Mouse (Mus musculus): ENCODE results near the gene Pitpnm1. TPM values are rescaled to one million over a fixed set of nuclear protein-coding genes. Genes with fewer than 3 reads are reported as not detected.

The Pitpnm1 gene
- polyA plus RNA-seq, 1 experiment from 2014 or later = 109 TPM

DNA sequence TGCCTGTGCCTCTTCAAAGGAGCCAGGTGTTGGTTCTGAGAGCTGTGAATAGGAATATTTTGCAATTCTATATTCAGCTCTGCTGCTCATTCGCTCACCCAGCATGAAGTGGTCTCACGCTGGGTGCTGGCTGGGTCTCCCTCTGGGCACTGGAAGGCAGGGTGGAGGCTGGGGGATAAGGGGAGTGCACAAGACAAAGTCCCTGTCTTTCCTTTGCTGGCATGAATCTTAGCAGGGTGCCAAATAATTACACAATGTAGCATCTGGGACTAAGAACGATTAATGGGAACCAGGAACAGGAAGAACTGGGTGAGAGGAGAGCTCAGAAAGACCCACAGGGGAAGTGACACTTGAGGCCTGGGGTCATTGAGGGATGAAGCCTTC lies 47.2 kb downstream of the Pitpnm1 start:
- no peaks in the 10 kb centered on the region for H3K27me3 ChIP-seq
- TF ChIP-seq CTCF (IDR thresholded peaks at IDR 0.05) = no peak
- POLR2A ChIA-PET = interaction anchor here (1.0 kb wide), 1 partner anchor 8 kb away, joined by 4 read pairs; the partner anchor contains the start of gene Gpr152
- no peak for DNase-seq (ENCODE audit: low read depth, low spot score)
- ATAC-seq = no peak
- CTCF ChIA-PET = interaction anchor here (1.0 kb wide), 2 partner anchors 11 to 20 kb away, joined by 3 read pairs; no protein-coding TSS in a partner anchor
- in situ Hi-C loops (cut with MboI; ENCODE audit: low pct_unique_long_range_greater_than_20kb) = no loop called here

DNA sequence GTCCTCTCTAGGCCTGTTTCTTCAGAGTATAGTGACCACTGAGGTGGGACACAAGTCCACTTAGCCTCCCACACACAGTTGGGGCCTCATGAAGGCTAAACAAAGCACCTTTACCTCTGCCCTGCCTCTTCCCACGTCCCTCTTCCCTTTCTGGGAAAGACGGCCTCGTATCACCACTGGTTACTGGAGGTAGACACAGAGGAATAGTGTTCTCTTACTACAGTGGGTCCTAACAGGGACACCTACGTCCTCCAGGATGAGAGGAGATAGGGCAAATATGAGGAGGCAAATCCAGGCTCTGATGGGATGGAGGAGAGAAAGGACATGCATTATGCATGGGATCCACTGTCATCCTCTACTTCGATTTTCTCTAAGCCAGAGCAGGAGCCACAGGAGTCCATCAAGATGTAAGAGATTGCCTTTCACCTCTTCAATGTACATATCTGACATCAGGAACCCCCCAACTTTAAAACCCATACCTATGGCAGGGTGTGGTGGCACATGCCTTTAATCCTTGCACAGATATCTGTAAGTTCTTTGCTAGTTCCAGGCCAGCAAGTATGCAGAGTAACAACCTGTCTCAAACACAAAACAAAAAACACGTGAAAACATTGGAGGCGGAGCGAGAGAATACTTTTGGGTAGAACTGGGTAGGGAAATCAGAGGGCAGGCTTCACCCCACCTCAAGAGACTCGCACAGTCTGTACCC lies 48.1 kb downstream of the Pitpnm1 start:
- ChIA-PET POLR2A (interaction anchor here (1.0 to 1.8 kb wide), 2 partner anchors 9 to 18 kb away, joined by 4 read pairs; partner anchors contain the start of gene Gpr152), CTCF (interaction anchor here (1.0 to 1.3 kb wide), 2 partner anchors 11 to 21 kb away, joined by 3 to 5 read pairs; no protein-coding TSS in a partner anchor)
- no peak for ATAC-seq

DNA sequence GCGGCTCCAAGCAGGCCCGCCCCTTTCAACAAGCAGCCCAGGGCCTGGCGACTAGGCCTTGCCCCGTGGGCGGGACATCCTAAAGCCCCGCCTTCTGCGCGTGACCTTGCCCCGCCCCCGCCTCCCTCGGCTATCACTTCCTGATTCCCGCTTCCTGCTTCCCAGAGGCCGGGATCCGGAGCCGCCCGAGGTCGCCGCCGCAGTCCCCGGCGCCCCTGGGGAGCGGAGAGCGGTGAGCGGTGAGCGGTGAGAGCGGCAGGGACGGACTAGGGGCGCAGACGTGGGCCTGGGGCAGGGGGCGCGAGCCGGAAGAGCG lies 48.7 kb downstream of the Pitpnm1 start, which contains the start of gene Coro1b:
Coro1b (plus strand) TSS at position 129 of the 316 bp plus-strand sequence.
- no peak for TF ChIP-seq CTCF (IDR thresholded peaks at IDR 0.05)
- in situ Hi-C loops (cut with MboI; ENCODE audit: low pct_unique_long_range_greater_than_20kb) = no loop called here
- POLR2A ChIA-PET = interaction anchor here (1.8 kb wide), 1 partner anchor 17 kb away, joined by 4 read pairs; no protein-coding TSS in a partner anchor
- no peak for DNase-seq (ENCODE audit: low read depth, low spot score)
- no peaks in the 10 kb centered on the region for H3K27me3 ChIP-seq
- CTCF ChIA-PET = interaction anchor here (1.3 kb wide), 1 partner anchor 21 kb away, joined by 5 read pairs; no protein-coding TSS in a partner anchor
- ATAC-seq = peak; percentile 76

More for the DNA sequence above, 48.1 kb downstream of the Pitpnm1 start:
- H3K27me3 ChIP-seq = no peaks in the 10 kb centered on the region
- no peak for DNase-seq (ENCODE audit: low read depth, low spot score)
- in situ Hi-C loops (cut with MboI; ENCODE audit: low pct_unique_long_range_greater_than_20kb) = no loop called here
- TF ChIP-seq CTCF (IDR thresholded peaks at IDR 0.05) = no peak

DNA sequence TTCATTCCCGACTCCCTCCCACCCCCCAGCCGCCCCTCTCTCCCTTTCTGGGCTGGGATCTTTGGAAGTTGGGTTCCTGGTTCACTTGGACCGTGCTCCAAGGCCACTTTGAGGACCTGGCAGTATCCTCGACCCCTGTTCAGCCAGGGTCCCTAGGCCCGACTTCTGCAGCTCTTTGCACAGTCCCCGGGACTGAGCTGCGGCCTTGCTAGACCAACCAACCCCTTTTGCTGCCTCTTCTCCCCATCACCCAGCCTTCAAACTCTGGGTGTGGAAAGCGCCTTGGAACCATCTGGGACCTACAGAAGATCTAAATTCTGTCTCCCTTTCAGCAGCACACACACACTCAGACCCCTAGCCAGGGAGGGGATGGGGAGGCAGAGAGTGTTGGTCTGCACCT lies 49.0 kb downstream of the Pitpnm1 start:
- TF ChIP-seq CTCF (IDR thresholded peaks at IDR 0.05) = no peak
- ATAC-seq (peak; percentile 2), DNase-seq (ENCODE audit: low read depth, low spot score) (no peak)
- no peaks in the 10 kb centered on the region for H3K27me3 ChIP-seq
- CTCF ChIA-PET = interaction anchor here (1.3 kb wide), 1 partner anchor 20 kb away, joined by 5 read pairs; no protein-coding TSS in a partner anchor
- in situ Hi-C loops (cut with MboI; ENCODE audit: low pct_unique_long_range_greater_than_20kb) = no loop called here
- POLR2A ChIA-PET = interaction anchor here (1.4 to 1.8 kb wide), 2 partner anchors 17 to 53 kb away, joined by 3 to 4 read pairs; partner anchors contain the start of gene Rad9a

DNA sequence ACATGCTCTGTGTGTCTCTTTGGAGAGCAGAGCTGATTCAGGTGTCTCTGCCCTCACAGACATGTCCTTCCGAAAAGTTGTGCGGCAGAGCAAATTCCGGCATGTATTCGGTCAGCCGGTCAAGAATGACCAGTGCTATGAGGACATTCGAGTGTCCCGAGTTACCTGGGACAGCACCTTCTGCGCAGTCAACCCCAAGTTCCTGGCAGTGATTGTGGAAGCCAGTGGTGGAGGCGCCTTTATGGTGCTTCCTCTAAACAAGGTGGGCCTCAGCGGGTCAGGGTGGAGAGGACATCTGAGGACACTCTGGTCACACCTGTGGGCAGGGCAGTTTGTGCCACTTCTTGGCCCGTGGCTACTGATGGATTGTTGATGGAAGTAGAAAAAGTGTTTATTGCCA lies 49.5 kb downstream of the Pitpnm1 start:
- in situ Hi-C loops (cut with MboI; ENCODE audit: low pct_unique_long_range_greater_than_20kb) = no loop called here
- DNase-seq (ENCODE audit: low read depth, low spot score) = no peak
- ATAC-seq = no peak
- no peak for TF ChIP-seq CTCF (IDR thresholded peaks at IDR 0.05)
- CTCF ChIA-PET = interaction anchor here (1.3 kb wide), 1 partner anchor 20 kb away, joined by 5 read pairs; no protein-coding TSS in a partner anchor
- H3K27me3 ChIP-seq = no peaks in the 10 kb centered on the region
- POLR2A ChIA-PET = interaction anchor here (1.4 to 1.8 kb wide), 2 partner anchors 16 to 52 kb away, joined by 3 to 4 read pairs; partner anchors contain the start of gene Rad9a

DNA sequence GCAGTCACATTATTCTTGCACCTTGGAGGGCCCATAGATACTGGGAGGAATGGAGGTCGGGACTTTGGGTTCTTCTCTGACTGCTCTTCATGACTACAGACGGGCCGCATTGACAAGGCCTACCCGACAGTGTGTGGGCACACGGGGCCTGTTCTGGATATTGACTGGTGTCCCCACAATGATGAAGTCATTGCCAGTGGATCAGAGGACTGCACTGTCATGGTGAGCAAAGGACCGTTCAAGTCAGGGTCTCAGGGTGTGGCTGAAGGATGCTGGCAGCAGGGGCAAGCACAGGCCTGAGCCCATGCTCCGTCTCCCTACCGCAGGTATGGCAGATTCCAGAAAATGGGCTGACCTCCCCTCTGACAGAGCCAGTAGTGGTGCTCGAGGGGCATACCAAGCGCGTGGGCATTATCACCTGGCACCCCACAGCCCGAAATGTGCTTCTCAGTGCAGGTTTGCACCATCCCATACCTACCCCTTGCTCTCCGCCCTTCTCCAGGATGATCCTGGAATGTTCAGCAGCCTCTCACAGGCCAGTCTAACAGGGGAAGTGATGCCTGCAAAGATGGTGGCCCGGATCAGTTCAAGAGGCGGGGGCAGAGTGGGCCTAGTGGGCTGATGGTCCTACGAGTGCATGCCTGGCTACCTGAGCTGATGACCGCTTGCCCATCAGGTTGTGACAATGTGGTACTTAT lies 50.1 kb downstream of the Pitpnm1 start:
- no peaks in the 10 kb centered on the region for H3K27me3 ChIP-seq
- POLR2A ChIA-PET = interaction anchor here (0.5 to 1.8 kb wide), 4 partner anchors 16 to 101 kb away, joined by 3 to 4 read pairs (median 3); partner anchors contain the start of gene Rad9a
- CTCF ChIA-PET = no interaction called here
- no peak for TF ChIP-seq CTCF (IDR thresholded peaks at IDR 0.05)
- DNase-seq (ENCODE audit: low read depth, low spot score) = no peak
- in situ Hi-C loops (cut with MboI; ENCODE audit: low pct_unique_long_range_greater_than_20kb) = no loop called here
- no peak for ATAC-seq

DNA sequence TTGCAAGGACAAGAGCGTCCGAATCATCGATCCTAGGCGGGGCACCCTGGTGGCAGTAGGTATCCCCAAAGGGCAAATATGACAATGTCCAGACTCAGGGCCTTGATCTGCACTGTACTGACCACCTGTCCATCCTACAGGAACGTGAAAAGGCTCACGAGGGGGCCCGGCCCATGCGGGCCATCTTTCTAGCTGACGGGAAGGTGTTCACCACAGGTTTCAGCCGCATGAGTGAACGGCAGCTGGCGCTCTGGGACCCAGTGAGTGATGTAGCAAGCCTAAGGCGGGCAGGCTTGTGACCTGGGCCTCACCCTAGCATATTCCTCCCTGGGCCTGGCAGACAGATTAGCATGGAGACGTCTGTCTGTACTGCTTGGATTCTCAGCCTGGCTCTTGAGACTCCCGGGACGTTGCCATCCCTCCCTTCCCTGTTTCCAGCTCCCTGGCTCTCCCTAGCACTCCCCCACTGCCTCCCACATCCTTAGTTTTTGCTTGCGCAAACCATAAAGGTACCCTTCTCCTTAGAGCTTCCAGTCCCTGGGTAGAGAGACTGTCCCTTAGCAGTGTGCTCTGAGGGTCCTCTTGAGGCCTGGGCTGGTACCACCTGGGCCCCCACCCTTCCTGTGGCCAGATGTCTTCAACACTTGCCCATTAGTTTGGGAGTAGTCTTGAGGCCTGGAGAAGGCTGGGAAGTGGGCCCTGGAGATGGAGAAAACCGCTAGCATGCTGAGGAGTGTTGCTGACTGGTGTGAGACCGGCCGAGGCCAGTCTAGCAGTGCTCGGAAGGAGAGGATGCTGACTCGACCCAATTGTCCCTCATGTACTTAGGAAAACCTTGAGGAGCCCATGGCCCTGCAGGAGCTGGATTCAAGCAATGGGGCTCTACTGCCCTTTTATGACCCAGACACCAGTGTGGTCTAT lies 51.0 kb downstream of the Pitpnm1 start:
- DNase-seq (ENCODE audit: low read depth, low spot score) (no peak), ATAC-seq (no peak)
- POLR2A ChIA-PET = interaction anchor here (0.5 to 0.7 kb wide), 2 partner anchors 102 to 115 kb away, joined by 3 read pairs; no protein-coding TSS in a partner anchor
- no peak for TF ChIP-seq CTCF (IDR thresholded peaks at IDR 0.05)
- in situ Hi-C loops (cut with MboI; ENCODE audit: low pct_unique_long_range_greater_than_20kb) = no loop called here
- no peaks in the 10 kb centered on the region for H3K27me3 ChIP-seq
- CTCF ChIA-PET = no interaction called here

DNA sequence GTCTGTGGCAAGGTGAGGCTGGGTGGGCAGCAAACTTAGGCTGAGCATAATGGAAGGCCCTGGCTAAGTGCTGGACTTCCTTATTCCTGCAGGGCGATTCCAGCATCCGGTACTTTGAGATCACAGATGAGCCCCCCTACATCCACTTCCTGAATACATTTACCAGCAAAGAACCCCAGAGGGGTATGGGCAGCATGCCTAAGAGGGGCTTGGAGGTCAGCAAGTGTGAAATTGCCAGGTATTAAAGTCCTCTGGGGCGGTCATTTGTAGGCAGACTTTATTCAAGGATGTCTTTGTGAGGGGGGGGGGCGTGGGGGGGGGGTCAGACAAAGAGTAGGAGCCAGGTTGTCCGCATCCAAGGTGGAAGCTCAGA lies 51.7 kb downstream of the Pitpnm1 start:
- no peaks in the 10 kb centered on the region for H3K27me3 ChIP-seq
- POLR2A ChIA-PET = interaction anchor here (1.4 kb wide), 1 partner anchor 49 kb away, joined by 3 read pairs; no protein-coding TSS in a partner anchor
- no peak for TF ChIP-seq CTCF (IDR thresholded peaks at IDR 0.05)
- CTCF ChIA-PET = no interaction called here
- no peak for DNase-seq (ENCODE audit: low read depth, low spot score)
- in situ Hi-C loops (cut with MboI; ENCODE audit: low pct_unique_long_range_greater_than_20kb) = no loop called here
- ATAC-seq = no peak

DNA sequence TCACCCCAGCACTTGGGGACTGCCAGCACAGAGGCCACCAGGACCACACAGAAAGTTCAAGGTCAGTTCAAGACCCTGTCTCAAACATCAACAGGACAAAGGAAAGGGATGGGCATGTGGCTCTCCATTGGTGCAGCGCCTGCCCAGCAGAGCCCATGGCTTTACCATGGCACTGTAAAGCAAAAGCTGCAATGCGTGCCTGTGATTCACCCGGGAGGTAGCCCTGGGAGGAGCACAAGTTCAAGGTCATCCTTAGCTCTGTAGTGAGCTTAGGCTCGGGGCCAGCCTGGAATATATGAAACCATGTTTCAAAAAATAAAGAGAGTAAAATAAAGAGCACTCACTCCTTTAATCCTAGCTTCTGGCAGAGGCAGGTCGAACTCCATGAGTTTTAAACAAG lies 52.1 kb downstream of the Pitpnm1 start:
- in situ Hi-C loops (cut with MboI; ENCODE audit: low pct_unique_long_range_greater_than_20kb) = no loop called here
- DNase-seq (ENCODE audit: low read depth, low spot score) (no peak), ATAC-seq (no peak)
- POLR2A ChIA-PET = interaction anchor here (1.0 to 1.4 kb wide), 3 partner anchors 18 to 49 kb away, joined by 3 to 5 read pairs (median 3); partner anchors contain the start of gene Ppp1ca
- CTCF ChIA-PET = interaction anchor here (1.4 kb wide), 1 partner anchor 10 kb away, joined by 3 read pairs; no protein-coding TSS in a partner anchor
- no peaks in the 10 kb centered on the region for H3K27me3 ChIP-seq
- no peak for TF ChIP-seq CTCF (IDR thresholded peaks at IDR 0.05)

Data from Patski (cell line).